Mouse (Mus musculus): ENCODE data around the gene Txk. TPM values are rescaled to one million over a fixed set of nuclear protein-coding genes. Genes with fewer than 3 reads are reported as not detected.

The Txk gene
- total RNA-seq, 2 experiments from 2014 or later = 0.20 to 0.39 TPM

DNA sequence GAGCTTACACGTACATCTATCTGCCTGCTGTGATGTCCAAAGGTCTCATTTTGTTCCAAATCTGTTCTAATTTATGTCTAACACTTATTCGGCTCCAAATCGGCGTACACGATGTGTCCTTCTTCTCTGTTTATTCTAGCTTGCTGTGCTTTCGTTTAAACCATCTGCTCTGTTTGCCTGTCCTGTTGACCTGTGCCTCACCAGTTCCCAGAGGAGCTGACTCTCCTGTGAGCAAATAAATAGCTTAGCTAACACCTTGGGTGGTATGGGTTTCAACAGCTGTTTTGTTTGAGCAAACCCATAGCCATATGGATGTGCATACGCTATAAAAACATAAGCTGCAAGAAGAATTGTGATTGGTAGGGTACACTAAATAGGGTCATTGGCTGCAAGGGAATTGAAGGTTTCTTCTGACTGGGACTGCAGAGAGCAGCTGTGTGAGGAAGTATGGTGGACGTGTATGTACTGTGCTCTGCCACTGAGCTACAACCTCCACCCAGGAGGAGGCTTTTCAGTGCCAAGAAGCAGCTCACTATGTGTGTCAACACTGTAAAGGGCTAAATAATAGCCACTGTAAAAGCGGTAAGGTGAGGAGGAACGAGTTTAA is 99.4 kb downstream of the Txk start:
- no peak for DNase-seq (ENCODE audit: low spot score in 2 of 2)
- intact Hi-C loops (cut with DNase I) = no loop called here

DNA sequence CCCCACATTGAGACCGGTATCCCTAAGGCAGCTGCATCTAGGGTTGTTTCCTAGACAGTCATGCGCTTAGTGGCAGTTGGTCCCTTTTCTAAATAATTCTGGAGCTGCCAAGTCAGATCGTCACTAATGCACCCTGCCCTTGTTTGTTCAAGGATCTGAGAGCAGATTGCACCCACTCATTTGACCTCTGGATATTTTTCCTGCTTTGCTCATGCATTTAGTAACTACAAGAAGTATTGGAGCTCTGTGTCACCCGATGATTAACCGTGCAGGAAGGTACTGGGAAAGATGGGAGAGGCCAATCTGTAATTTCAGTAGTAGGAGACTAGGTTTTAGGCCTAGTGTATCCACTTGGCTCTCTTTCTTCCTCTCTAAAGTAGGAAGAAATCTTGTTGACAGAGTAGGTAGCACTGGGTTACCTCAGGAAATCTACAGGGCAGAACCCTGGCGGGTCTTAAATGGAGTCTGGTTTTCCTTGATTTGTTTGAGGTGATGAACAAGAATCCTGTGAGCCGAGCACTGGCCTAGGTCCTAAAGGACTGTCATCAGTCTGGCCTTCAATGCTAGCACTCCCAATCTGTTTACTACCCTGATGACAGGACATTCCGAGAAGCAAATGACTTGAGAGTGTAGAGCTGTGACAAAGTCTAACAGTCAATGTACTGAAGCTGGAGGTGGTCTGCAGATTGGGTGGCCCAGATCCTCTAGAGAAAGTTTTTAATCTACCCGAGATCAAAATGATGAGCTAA is 103.4 kb downstream of the Txk start:
- no peak for DNase-seq (ENCODE audit: low spot score in 2 of 2)
- intact Hi-C loops (cut with DNase I) = no loop called here

DNA sequence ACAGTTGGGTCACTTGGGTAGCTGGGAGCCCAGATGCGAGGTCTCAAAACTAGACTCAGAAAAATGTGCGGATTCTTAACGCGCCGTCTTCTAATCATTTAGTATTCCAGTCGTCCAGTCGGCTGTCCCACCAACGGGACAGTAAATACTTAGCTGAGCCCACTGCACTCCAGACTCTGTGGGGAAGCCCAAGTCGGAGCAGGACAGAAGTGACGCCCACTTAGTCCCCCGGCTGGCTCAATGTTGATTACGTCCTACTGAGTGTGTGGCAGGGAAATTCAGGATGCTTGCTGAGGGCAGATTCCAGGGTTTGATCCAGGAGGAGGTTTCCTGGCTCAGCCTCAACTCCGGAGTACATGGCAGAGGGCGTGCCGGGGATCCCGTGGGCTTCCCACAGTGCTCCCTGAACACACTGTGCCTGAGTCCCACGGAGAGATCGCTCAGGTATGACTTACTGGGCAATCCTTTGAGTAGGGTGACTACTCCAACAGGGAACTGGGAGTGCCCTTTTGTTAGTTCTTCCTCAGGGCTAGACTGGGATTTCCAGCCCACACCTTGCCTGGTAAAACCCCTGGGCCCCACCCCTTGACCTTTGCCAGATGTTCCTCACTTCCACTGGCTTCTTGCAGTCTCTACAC is 104.5 kb downstream of the Txk start:
- DNase-seq (ENCODE audit: low spot score in 2 of 2) = no peak
- intact Hi-C loops (cut with DNase I) = no loop called here

DNA sequence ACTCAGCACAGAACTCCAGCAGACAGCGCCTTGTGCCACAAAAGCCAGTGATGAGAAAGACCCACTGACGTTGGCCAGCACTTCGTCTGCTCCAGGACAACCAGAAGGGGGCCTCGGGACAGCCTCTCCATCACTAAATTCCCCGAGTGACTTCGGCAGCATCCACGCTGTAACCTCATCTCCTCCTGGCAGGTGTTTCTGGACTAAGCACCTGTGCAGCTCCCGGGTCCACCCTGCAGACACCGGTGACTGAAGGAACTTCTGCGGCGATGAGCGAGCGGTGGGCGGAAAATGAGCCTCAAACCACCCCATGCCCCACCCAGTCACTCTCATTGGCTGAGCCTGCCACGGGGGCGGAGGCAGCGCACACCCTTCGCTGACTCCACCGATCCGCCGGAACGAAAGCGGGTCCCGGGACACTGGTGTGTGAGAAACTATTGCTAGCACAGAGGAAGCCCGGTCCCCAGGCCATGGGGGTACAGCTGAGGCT is 105.1 kb downstream of the Txk start, which contains the start of gene Nipal1:
Nipal1 (plus strand) TSS at position 378 of the 490 bp plus-strand sequence.
- intact Hi-C loops (cut with DNase I) = no loop called here
- peak; percentile 6 to 13 for DNase-seq (ENCODE audit: low spot score in 2 of 2)

DNA sequence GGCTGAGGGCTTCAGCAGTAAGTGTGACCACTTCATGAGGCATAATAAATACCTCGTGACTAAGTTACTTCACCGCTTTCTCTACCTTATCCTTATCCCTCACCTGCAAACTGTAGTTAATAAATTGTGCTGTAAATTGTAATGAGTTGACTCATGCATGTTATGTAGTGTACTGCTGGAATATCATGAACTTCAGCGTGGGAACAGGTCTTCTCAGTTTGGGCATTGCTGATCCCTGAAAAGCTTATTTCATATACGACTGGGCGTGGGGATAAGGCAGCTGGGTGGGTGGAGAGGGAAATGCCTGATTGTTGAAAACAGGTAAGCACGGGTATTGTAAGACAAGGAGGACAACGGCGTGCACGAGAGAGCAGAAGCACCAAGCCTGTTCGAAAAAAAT is 105.6 kb downstream of the Txk start:
- no peak for DNase-seq (ENCODE audit: low spot score in 2 of 2)
- intact Hi-C loops (cut with DNase I) = no loop called here

DNA sequence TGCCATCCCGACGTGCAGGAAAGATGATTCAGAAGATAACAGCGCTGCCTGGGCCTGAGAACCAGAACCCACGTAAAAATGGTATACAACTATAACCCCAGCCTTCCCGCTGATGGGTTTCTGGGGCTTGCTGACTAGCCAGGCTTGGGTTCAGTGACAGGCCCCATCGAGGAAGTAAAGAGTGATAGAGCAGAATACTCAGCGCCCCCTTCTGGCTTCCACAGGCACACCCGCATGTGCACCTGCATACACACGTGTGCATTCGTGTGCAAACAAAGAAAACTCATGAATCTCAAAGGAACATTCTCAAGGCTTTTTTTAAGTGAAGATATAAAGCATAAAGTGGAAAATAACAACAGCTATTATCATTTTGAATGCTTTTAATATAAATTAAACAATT is 106.4 kb downstream of the Txk start:
- intact Hi-C loops (cut with DNase I) = no loop called here
- DNase-seq (ENCODE audit: low spot score in 2 of 2) = no peak

Other genes with a start within 250 kb of the Txk start
- under 1 TPM; 0.32 to 0.34 TPM for gene Corin, start 248.3 kb downstream of the Txk start, total RNA-seq (2021)
- 10 to 100 TPM; 10.3 to 16.9 TPM for gene Nfxl1, start 193.1 kb downstream of the Txk start, total RNA-seq (2021)
- gene Zar1, start 171.5 kb downstream of the Txk start, total RNA-seq (2021) = under 1 TPM; 0.27 to 0.39 TPM
- gene Gm5868, start 165.2 kb downstream of the Txk start, total RNA-seq (2021) = under 1 TPM in 1 of 2 experiments, not detected in 1; 0.93 TPM
- gene Cnga1, start 108.5 kb downstream of the Txk start, total RNA-seq (2021) = not detected
- gene Nipal1, start 105.0 kb downstream of the Txk start, total RNA-seq (2021) = not detected
- gene Tec, start 115.7 kb upstream of the Txk start, total RNA-seq (2021) = 1 to 10 TPM; 4.2 to 4.8 TPM
- 10 to 100 TPM; 22.6 to 26.0 TPM for gene Slain2, start 161.5 kb upstream of the Txk start, total RNA-seq (2021)
- gene Gm10135, start 221.9 kb upstream of the Txk start, total RNA-seq (2021) = not detected